Mouse (Mus musculus) activated CD4-positive, CD25-positive, alpha-beta regulatory T cell, adult 4 months (primary cell): ENCODE results near the gene Pcbd2. TPM values are rescaled to one million over a fixed set of nuclear protein-coding genes. Genes with fewer than 3 reads are reported as not detected.

Experiments
- polyA plus RNA-seq, 2 experiments: library from polyadenylated mRNA; unstranded; fragments of 100-300 nt; shearing (Covaris generic); gene quantifications; one replicate each; pipeline ENCODE4 v1.2.1; 2017

Pcbd2 gene
- polyA plus RNA-seq, 2 experiments from 2014 or later: 11.9 to 15.1 TPM

Other genes with a start within 250 kb of the Pcbd2 start
- gene Dbn1, start 239.3 kb upstream of the Pcbd2 start, polyA plus RNA-seq: under 1 TPM in 1 of 2 experiments, not detected in 1; 0.25 TPM
- 10 to 100 TPM in 1 of 2 experiments, 1 to 10 TPM in 1; 7.4 to 14.4 TPM for gene Pdlim7, start 213.7 kb upstream of the Pcbd2 start, polyA plus RNA-seq
- 1 to 10 TPM in 1 of 2 experiments, not detected in 1; 2.7 TPM for gene Dok3, start 198.1 kb upstream of the Pcbd2 start, polyA plus RNA-seq
- gene Ddx41, start 190.7 kb upstream of the Pcbd2 start, polyA plus RNA-seq: 10 to 100 TPM; 46.8 to 54.5 TPM
- 10 to 100 TPM; 21.6 to 26.7 TPM for gene Fam193b, start 156.2 kb upstream of the Pcbd2 start, polyA plus RNA-seq
- gene Tmed9, start 153.6 kb upstream of the Pcbd2 start, polyA plus RNA-seq: 100 to 1,000 TPM; 152 to 296 TPM
- 10 to 100 TPM; 24.5 to 30.2 TPM for gene B4galt7, start 127.5 kb upstream of the Pcbd2 start, polyA plus RNA-seq
- gene Caml, start 104.4 kb upstream of the Pcbd2 start, polyA plus RNA-seq: 10 to 100 TPM; 31.7 to 39.9 TPM
- 10 to 100 TPM; 59.1 to 64.8 TPM for gene Ddx46, start 92.3 kb upstream of the Pcbd2 start, polyA plus RNA-seq
- gene B230219D22Rik, start 34.2 kb upstream of the Pcbd2 start, polyA plus RNA-seq: 10 to 100 TPM; 12.9 to 15.2 TPM
- gene Txndc15, start 12.7 kb upstream of the Pcbd2 start, polyA plus RNA-seq: 10 to 100 TPM; 31.4 to 31.5 TPM
- gene Catsper3, start 57.2 kb downstream of the Pcbd2 start, polyA plus RNA-seq: under 1 TPM in 1 of 2 experiments, not detected in 1; 0.25 TPM
- gene Pitx1, start 108.8 kb downstream of the Pcbd2 start, polyA plus RNA-seq: not detected